Mouse (Mus musculus) hindbrain, embryonic 14.5 days (tissue): Measurements from ENCODE around the gene Pecam1. TPM values are rescaled to one million over a fixed set of nuclear protein-coding genes. Genes with fewer than 3 reads are reported as not detected.

Experiments used
- ATAC-seq: fragments of 200-750 bp; cut with Nextera tagmentation; 2 replicates; pipeline ENCODE4 v1.8.0; 2017; ENCODE audit warnings: moderate number of reproducible peaks, mild to moderate bottlenecking, moderate TSS enrichment, moderate library complexity; ENCODE audit not compliant: low FRiP score
- DNase-seq: peaks from one replicate; pipeline ENCODE4 v3.0.0-alpha.2; 2015; ENCODE audit warnings: low spot score
- H3K27ac ChIP-seq: fragments of 300-500 bp; sonication (generic); 2 replicates; pipeline ENCODE4 v1.5.1; 2014; ENCODE audit warnings: mild to moderate bottlenecking, moderate library complexity
- H3K27me3 ChIP-seq: fragments of 300-500 bp; sonication (generic); 2 replicates; pipeline ENCODE4 v1.6.1; 2014; ENCODE audit warnings: mild to moderate bottlenecking, low read length, mixed read lengths; ENCODE audit not compliant: control insufficient read depth, insufficient read depth
- H3K36me3 ChIP-seq: fragments of 300-500 bp; sonication (generic); replicated peaks from 2 replicates; pipeline ENCODE4 v1.6.1; 2014; ENCODE audit not compliant: control insufficient read depth, insufficient read depth
- H3K4me1 ChIP-seq: fragments of 300-500 bp; sonication (generic); replicated peaks from 2 replicates; pipeline ENCODE4 v1.6.1; 2014; ENCODE audit warnings: antibody characterized with exemption, low read length, mixed read lengths; ENCODE audit not compliant: control insufficient read depth, insufficient read depth
- H3K4me2 ChIP-seq: fragments of 300-500 bp; sonication (generic); replicated peaks from 2 replicates; pipeline ENCODE4 v1.6.1; 2014; ENCODE audit warnings: mild to moderate bottlenecking, moderate library complexity
- H3K4me3 ChIP-seq: fragments of 300-500 bp; sonication (generic); replicated peaks from 2 replicates; pipeline ENCODE4 v1.5.1; 2014; ENCODE audit warnings: mild to moderate bottlenecking, low read length
- H3K9ac ChIP-seq: fragments of 300-500 bp; sonication (generic); 2 replicates; pipeline ENCODE4 v1.6.1; 2014
- H3K9me3 ChIP-seq: fragments of 300-500 bp; sonication (generic); 2 replicates; pipeline ENCODE4 v1.6.1; 2016; ENCODE audit warnings: low read length; ENCODE audit not compliant: control insufficient read depth
- WGBS: fragments of 180-500 bp; shearing (Covaris S2); extraction: QIAGEN DNeasy Blood & Tissue Kit; methylation state at CpG from one replicate; pipeline ENCODE4 v1.1.7; 2014; 5-methylcytosine and 5-hydroxymethylcytosine counted together
- polyA plus RNA-seq: library from polyadenylated mRNA; unstranded; fragments of >200 nt; fragmentation: Nextera tagmentation; extraction: Ambion mirVana; gene quantifications from 2 replicates; pipeline ENCODE4 v1.2.1, GENCODE M21; 2014

The Pecam1 gene
- polyA plus RNA-seq, 1 experiment from 2014 or later, result 16.0 TPM

GRCm38 (mm10) chr11:106707866-106708265, 42.6 kb downstream of the Pecam1 start:
- H3K36me3 ChIP-seq, result no peaks in the 10 kb centered on the region
- WGBS, result 79% methylated on average over 3 of the region's 3 CpGs
- H3K4me2 ChIP-seq, result no peak overlapping the region
- H3K27ac ChIP-seq, result no peak overlapping the region
- DNase-seq (no peak), ATAC-seq (no peak)
- no peak overlapping the region for H3K4me3 ChIP-seq
- H3K4me1 ChIP-seq, result 0 out of 2 replicates have a peak, but pooled peaks cover 4% of the 10 kb centered on the region
- no peaks in the 10 kb centered on the region for H3K27me3 ChIP-seq
- H3K9ac ChIP-seq, result no peak overlapping the region
- H3K9me3 ChIP-seq, result no peaks in the 10 kb centered on the region

- H3K27me3 ChIP-seq, result no peaks in the 10 kb centered on the region
- DNase-seq (no peak), ATAC-seq (no peak)
- no peak overlapping the region for H3K27ac ChIP-seq
- no peaks in the 10 kb centered on the region for H3K9me3 ChIP-seq
- 77% methylated on average over 8 of the region's 8 CpGs for WGBS
- H3K4me3 ChIP-seq, result no peak overlapping the region
- no peaks in the 10 kb centered on the region for H3K36me3 ChIP-seq
- no peak overlapping the region for H3K9ac ChIP-seq
- H3K4me2 ChIP-seq, result no peak overlapping the region
- 0 out of 2 replicates have a peak, but pooled peaks cover 4% of the 10 kb centered on the region for H3K4me1 ChIP-seq
Measured at GRCm38 (mm10) chr11:106707085-106707484, 43.3 kb downstream of the Pecam1 start.

- Histone ChIP-seq H3K9me3 (no peaks in the 10 kb centered on the region), H3K4me3 (no peak overlapping the region), H3K36me3 (no peaks in the 10 kb centered on the region), H3K9ac (no peak overlapping the region), H3K4me2 (no peak overlapping the region), H3K27ac (no peak overlapping the region), H3K4me1 (0 out of 2 replicates have a peak, but pooled peaks cover 4% of the 10 kb centered on the region), H3K27me3 (no peaks in the 10 kb centered on the region)
- 37% methylated on average over 4 of the region's 4 CpGs for WGBS
- DNase-seq, result no peak
- no peak for ATAC-seq
Measured at GRCm38 (mm10) chr11:106706212-106706611, 44.2 kb downstream of the Pecam1 start.

GRCm38 (mm10) chr11:106704399-106705111, 45.9 kb downstream of the Pecam1 start:
- 0 out of 2 replicates have a peak, but pooled peaks cover 2% of the 10 kb centered on the region for H3K4me1 ChIP-seq
- H3K4me3 ChIP-seq, result no peak overlapping the region
- no peaks in the 10 kb centered on the region for H3K9me3 ChIP-seq
- H3K36me3 ChIP-seq, result no peaks in the 10 kb centered on the region
- WGBS, result 75% methylated on average over 9 of the region's 9 CpGs
- no peak for ATAC-seq
- H3K4me2 ChIP-seq, result no peak overlapping the region
- H3K27me3 ChIP-seq, result no peaks in the 10 kb centered on the region
- DNase-seq, result no peak
- no peak overlapping the region for H3K9ac ChIP-seq
- no peak overlapping the region for H3K27ac ChIP-seq

GRCm38 (mm10) chr11:106703931-106704330, 46.5 kb downstream of the Pecam1 start:
- ATAC-seq, result no peak
- WGBS, result 95% methylated on average over 7 of the region's 7 CpGs
- no peak for DNase-seq

GRCm38 (mm10) chr11:106702584-106702983, 47.8 kb downstream of the Pecam1 start:
- no peak overlapping the region for H3K4me3 ChIP-seq
- ATAC-seq, result no peak
- no peaks in the 10 kb centered on the region for H3K4me1 ChIP-seq
- DNase-seq, result no peak
- no peak overlapping the region for H3K27ac ChIP-seq
- H3K9ac ChIP-seq, result no peak overlapping the region
- no peaks in the 10 kb centered on the region for H3K9me3 ChIP-seq
- 89% methylated on average over 3 of the region's 3 CpGs for WGBS
- no peaks in the 10 kb centered on the region for H3K27me3 ChIP-seq
- no peaks in the 10 kb centered on the region for H3K36me3 ChIP-seq
- no peak overlapping the region for H3K4me2 ChIP-seq

More at GRCm38 (mm10) chr11:106703931-106704330, 46.5 kb downstream of the Pecam1 start:
- H3K4me1 ChIP-seq, result no peaks in the 10 kb centered on the region
- no peak overlapping the region for H3K4me2 ChIP-seq
- H3K27ac ChIP-seq, result no peak overlapping the region
- no peak overlapping the region for H3K4me3 ChIP-seq
- H3K36me3 ChIP-seq, result no peaks in the 10 kb centered on the region
- H3K9me3 ChIP-seq, result no peaks in the 10 kb centered on the region
- no peaks in the 10 kb centered on the region for H3K27me3 ChIP-seq
- H3K9ac ChIP-seq, result no peak overlapping the region

DNA sequence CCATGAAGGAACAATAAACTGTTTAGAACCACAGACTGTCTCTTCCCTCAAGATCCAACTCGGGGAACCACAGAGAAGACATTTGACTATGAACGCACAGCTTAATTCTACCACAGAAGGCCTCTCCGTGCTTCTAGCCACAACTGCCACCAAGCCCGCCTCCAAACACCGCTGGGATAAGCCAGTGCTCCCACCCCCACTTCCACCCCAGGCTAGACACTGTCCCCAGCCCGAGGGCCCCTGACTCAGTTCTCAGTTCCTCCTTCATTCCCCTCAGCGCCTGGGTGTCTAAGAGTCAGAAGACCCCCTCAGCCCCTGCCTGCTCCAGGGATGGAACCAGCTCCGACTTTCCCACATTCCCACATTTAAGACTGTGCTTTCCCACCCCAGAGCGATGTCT, 48.8 kb downstream of the Pecam1 start:
- Histone ChIP-seq H3K4me2 (no peak overlapping the region), H3K9ac (no peak overlapping the region), H3K27me3 (no peaks in the 10 kb centered on the region), H3K27ac (no peak overlapping the region), H3K36me3 (no peaks in the 10 kb centered on the region), H3K4me3 (no peak overlapping the region), H3K4me1 (no peaks in the 10 kb centered on the region), H3K9me3 (no peaks in the 10 kb centered on the region)
- DNase-seq, result no peak
- ATAC-seq, result no peak
- 72% methylated on average over 9 of the region's 9 CpGs for WGBS

DNA sequence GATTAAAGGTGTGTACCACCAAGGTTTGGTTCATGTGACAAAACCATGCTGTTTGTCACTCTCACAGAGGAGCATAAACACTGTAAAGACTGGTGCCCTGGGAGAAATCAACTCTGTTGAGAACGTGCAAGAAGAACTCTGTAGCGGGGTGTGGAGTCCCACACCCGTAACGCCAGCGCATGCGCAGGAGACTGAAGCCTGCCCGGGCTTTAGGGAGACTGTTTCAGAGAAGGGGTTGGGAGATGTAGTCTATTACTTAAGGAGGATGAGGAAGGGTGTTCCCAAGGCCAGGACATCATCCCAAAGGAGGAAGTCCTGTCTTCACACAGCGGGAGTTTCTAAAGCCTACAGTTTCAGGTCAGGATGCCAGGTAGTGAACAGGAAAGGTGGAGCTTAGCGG, 51.3 kb downstream of the Pecam1 start:
- H3K27me3 ChIP-seq, result no peaks in the 10 kb centered on the region
- no peaks in the 10 kb centered on the region for H3K36me3 ChIP-seq
- no peak for DNase-seq
- no peak for ATAC-seq
- H3K4me1 ChIP-seq, result no peaks in the 10 kb centered on the region
- 94% methylated on average over 9 of the region's 9 CpGs for WGBS
- no peak overlapping the region for H3K9ac ChIP-seq
- H3K9me3 ChIP-seq, result no peaks in the 10 kb centered on the region
- no peak overlapping the region for H3K27ac ChIP-seq
- H3K4me3 ChIP-seq, result no peak overlapping the region
- no peak overlapping the region for H3K4me2 ChIP-seq

- Histone ChIP-seq H3K4me3 (no peak overlapping the region), H3K4me1 (no peaks in the 10 kb centered on the region), H3K4me2 (no peak overlapping the region), H3K27ac (no peak overlapping the region), H3K27me3 (no peaks in the 10 kb centered on the region), H3K9me3 (no peaks in the 10 kb centered on the region), H3K9ac (no peak overlapping the region), H3K36me3 (no peaks in the 10 kb centered on the region)
- no peak for DNase-seq
- ATAC-seq, result no peak
- 94% methylated on average over 6 of the region's 6 CpGs for WGBS
Measured at GRCm38 (mm10) chr11:106698289-106698688, 52.1 kb downstream of the Pecam1 start.
